Mouse (Mus musculus) bone marrow macrophage, adult 2 months (primary cell): ENCODE results near the gene Usp20. TPM values are rescaled to one million over a fixed set of nuclear protein-coding genes. Genes with fewer than 3 reads are reported as not detected.

Experiments used
- H3K27ac ChIP-seq: 2 replicates; pipeline ENCODE4 v1.5.1; 2012; ENCODE audit warnings: low read depth, low read length; ENCODE audit not compliant: insufficient read depth
- H3K4me1 ChIP-seq: 2 replicates; pipeline ENCODE4 v1.6.1; 2012; ENCODE audit warnings: low read length; ENCODE audit not compliant: control insufficient read depth, insufficient read depth
- H3K4me3 ChIP-seq: 2 replicates; pipeline ENCODE4 v1.5.1; 2012; ENCODE audit warnings: mild to moderate bottlenecking, low read length, moderate library complexity; ENCODE audit not compliant: insufficient read depth
- CTCF ChIP-seq: IDR thresholded peaks from 2 replicates; pipeline ENCODE4 v1.5.1; 2012; ENCODE audit warnings: low read depth, mild to moderate bottlenecking, low read length, moderate library complexity
- POLR2A ChIP-seq: IDR thresholded peaks from 2 replicates; pipeline ENCODE4 v1.6.1; 2012; ENCODE audit warnings: mild to moderate bottlenecking, low read depth, low read length, borderline replicate concordance
- polyA plus RNA-seq: library from polyadenylated mRNA; stranded (reverse); fragments of >200 nt; gene quantifications from 2 replicates; pipeline ENCODE4 v1.2.4, GENCODE M21; 2012; ENCODE audit not compliant: missing spikeins, insufficient read depth, insufficient read length

Gene Usp20
- polyA plus RNA-seq, 1 experiment, result 9.7 TPM

DNA sequence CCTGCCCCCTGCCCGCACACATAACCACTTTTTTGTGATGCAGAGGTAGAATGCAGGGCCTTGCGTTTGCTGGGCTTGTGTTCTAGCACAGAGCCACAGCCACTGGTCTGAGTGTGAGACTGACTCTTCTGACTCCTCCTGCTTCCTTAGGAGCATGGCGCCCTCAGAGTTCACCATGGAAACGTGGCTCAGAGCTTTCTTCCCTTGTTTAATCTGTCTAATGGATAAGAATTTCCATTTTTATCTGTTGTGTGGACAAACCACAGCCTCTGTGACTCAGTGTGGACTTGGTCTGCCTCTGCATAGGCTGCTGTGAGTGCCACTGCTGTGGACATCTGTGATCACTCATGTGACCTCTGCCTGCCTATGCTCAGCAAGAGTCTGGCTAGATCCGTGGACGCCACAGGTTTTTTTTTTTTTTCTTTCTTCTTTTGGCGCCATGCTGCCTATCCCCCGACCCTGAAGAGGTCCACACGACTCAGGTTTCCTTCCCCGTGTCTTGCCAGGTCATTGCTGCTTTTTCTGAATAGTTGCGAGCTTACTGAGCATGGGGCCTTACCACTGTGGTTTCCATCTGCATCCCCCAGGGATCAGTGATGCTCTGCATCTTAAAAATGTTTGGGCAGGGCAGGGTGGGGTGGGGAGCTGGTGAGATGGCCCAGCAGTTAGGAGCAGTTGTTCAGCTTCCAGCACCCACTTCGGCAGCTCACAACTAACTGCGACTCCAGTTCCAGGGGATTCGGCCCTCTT lies 31.5 kb downstream of the Usp20 start:
- Histone ChIP-seq H3K4me3 (no peak overlapping the region), H3K27ac (no peak overlapping the region), H3K4me1 (peaks cover 4% of the 10 kb centered on the region; the same call in 1 of the 2 replicates)
- no peak for TF ChIP-seq CTCF
- no peak for TF ChIP-seq POLR2A

DNA sequence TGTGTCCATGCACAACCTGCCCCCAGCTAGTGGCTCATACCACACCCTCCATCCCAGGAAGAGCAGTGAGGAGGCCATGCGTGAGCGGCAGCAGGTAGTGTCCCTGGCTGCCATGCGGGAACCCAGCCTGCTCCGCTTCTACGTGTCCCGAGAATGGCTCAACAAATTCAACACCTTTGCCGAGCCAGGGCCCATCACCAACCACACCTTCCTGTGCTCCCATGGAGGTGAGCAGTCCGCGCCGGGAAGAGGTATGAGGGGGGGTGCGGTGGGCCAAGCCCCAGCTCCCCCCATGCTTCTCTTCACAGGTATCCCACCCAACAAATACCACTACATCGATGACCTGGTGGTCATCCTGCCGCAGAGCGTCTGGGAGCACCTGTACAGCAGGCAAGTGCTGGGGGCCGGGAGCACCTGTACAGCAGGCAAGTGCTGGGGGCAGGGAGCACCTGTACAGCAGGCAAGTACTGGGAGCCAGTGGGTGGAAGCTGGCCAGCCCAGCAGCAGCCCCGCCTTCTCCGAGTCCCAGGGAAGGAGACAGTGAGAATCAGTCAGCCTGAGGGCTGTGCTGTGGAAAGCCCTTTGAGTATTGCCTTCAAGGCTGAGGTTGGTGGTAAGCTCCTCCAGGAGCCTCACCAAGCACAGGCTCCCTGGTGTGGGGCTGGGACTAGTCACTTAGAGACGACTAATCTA lies 35.7 kb downstream of the Usp20 start:
- Histone ChIP-seq H3K27ac (no peak overlapping the region), H3K4me1 (no peaks in the 10 kb centered on the region), H3K4me3 (no peak overlapping the region)
- TF ChIP-seq POLR2A (no peak), CTCF (no peak)

DNA sequence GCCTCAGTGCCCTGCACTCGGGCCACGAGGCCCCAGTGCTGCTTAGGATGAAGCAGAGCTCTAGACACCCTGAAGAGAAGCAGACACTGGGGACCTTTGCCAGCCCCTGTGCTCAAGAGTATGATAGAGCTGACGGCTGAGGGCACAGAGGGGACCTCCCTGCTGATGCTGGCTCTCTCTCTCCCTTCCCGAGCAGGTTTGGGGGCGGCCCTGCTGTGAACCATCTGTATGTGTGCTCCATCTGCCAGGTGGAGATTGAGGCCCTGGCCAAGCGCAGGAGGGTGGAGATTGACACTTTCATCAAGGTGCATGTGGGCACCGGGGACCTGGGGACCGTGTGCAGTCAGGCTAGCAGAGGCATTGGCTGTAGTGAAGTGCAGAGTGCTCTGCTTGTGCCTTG lies 36.4 kb downstream of the Usp20 start:
- Histone ChIP-seq H3K27ac (no peak overlapping the region), H3K4me3 (no peak overlapping the region), H3K4me1 (no peaks in the 10 kb centered on the region)
- no peak for TF ChIP-seq POLR2A
- TF ChIP-seq CTCF, result no peak

DNA sequence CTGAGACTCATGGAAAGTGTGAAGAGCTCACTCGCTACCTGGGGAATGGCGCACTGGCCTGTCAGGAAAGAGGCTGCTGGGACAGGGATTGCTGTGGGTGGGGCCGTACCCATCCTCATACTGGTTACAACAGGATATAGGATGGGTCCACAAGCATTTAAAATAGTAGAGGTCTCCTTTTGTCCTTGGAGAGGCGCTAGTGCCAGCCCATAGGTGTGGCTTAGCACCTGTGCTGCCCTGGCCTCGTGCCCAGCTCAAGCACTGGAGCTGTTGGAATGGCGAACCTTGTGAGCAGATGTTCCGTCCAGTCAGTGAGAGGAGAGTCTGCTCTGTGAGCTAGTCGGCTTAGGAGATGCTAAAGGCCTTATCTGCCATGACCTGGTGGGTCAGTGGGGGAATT lies 36.9 kb downstream of the Usp20 start:
- no peak overlapping the region for H3K27ac ChIP-seq
- H3K4me3 ChIP-seq, result no peak overlapping the region
- TF ChIP-seq CTCF (no peak), POLR2A (no peak)
- H3K4me1 ChIP-seq, result no peaks in the 10 kb centered on the region

DNA sequence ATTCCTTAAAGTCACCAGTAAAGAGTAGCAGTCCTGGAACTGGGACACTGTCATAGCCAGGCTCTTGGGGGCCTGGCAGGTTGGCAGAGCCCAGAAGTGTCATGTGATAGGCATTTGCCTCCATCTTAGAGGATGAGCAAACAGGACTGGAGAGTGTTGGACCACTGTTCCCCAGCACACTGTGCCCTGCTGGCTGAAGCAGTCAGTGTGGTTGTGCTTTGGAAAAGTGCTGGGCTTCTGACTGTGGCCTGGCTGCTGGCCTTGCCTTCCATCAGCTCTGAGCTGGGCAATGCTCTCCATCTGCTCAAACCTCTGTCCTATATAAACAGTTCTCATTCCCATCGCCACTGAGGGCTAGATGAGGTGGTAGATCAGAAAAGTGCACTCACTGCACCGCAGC lies 38.1 kb downstream of the Usp20 start:
- Histone ChIP-seq H3K27ac (no peak overlapping the region), H3K4me3 (no peak overlapping the region), H3K4me1 (peaks cover 5% of the 10 kb centered on the region)
- TF ChIP-seq CTCF (no peak), POLR2A (no peak)

DNA sequence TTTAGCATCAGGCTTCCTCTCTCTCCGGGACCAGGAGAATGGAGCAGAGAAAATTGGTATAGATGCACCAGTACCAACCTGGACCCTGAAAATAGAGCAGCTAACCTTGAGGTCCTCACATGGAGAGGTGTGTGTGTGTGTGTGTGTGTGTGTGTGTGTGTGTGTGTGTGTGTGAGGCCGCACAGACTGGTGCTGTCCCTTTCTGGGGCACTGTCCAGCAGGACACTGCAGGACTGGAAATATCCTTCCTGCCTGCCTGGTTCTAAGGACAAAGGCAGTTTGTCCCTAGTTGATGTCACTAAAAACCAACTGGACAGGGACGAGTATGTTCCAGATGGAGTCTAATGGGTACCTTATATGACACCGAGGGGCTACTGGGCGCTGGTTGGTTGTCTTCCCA lies 41.9 kb downstream of the Usp20 start:
- Histone ChIP-seq H3K27ac (no peak overlapping the region), H3K4me3 (no peak overlapping the region), H3K4me1 (peaks cover 33% of the 10 kb centered on the region)
- TF ChIP-seq POLR2A (no peak), CTCF (no peak)

DNA sequence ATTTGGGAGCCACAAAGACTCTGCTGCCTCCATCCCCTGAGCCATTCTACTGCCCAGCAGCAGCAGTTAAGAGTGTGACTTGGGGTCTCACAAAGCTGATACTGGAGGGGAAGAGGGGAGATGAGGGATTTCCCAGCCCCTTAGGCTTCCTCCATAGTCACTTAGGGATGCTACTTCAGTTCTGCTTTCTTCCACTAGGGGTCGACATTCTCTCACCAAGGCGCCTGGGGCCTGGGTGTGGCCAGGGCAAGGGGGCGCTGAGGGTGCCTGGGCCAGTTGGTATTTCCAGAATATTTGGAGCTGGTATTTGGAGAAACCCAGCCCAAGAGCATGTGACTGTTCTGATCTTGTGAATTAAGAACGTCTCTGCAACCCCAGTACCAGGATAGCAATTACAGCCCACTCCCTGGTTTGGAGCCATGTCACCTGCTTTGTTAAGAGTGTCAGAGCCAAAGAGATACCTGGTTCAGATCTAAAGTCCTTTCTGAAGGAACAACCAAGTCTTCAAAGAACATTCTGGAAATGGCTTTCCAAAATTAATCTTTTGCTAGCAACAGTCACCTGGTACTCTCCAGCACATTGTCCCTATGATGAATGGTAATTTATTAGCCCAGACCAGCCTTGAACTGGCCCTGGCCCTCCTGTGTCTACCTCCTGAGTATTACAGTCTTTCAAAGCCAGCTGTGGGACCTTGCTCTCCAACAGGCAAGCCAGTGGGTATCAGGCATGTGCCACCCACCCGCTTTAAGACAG lies 42.7 kb downstream of the Usp20 start:
- H3K4me1 ChIP-seq, result peaks cover 33% of the 10 kb centered on the region
- H3K4me3 ChIP-seq, result no peak overlapping the region
- H3K27ac ChIP-seq, result peak overlapping the region; percentile 65
- TF ChIP-seq POLR2A (no peak), CTCF (peak; percentile 98)

DNA sequence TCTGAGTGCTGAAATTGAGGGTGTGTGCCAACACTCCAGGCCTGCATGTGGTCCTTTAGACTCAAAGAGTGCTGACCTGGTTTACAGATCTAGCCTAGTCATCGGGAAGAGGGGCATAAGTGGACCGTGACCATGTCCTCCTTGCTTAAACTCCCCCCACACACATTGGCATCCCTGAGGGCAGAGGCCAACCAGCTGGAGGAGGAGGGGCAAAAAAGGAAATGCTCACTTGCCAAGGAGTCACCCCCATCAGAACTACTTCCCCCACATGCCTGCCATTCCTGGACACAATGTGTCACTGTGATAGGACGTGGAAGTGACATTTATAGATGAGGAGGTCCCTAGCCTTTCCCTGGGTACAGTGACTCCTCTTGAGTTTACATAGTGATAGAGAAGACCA lies 43.4 kb downstream of the Usp20 start:
- no peak for TF ChIP-seq POLR2A
- no peak for TF ChIP-seq CTCF
- H3K4me1 ChIP-seq, result peaks cover 35% of the 10 kb centered on the region
- H3K27ac ChIP-seq, result peak overlapping the region; percentile 65
- no peak overlapping the region for H3K4me3 ChIP-seq

DNA sequence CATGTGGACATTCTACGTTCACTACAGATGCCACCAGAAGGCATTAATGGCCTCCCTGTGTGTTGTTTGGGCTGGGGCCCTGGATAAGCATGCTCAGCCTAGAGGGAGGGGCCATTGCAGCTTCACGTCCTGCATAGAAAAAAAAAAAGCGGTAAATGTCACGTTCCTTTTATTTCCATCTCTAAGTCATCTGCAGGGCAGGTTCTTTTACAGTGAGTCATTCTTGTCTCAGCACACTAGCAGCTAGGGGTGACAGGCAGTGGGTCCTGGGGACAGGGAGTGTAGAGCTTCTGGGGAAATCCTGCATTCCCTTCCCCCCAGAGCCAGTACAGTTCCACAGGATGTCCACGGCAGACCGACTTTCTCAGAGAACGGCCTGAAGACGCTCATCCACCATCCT lies 44.6 kb downstream of the Usp20 start:
- H3K27ac ChIP-seq, result peak overlapping the region; percentile 59
- peaks cover 38% of the 10 kb centered on the region for H3K4me1 ChIP-seq
- no peak overlapping the region for H3K4me3 ChIP-seq
- no peak for TF ChIP-seq POLR2A
- TF ChIP-seq CTCF, result no peak

DNA sequence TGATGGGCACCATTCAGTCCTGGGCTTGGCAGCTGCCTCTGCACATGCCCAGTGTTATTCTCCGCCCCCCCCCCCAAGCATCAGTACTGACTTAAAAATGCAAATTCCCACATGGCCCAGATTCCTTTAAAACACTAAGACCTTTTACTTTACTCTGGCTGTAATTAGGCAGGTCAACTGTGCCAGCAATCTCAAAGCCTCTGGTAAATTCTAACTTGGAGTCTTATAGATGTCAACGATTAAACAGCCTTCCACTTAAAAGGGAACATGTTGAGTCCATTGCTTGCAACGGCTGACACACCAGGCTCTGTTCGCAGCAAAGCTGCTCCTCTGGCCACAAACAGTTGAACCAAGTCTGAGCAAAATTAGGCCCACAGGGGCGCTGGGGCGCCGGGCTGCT lies 49.9 kb downstream of the Usp20 start:
- TF ChIP-seq POLR2A (no peak), CTCF (no peak)
- Histone ChIP-seq H3K27ac (no peak overlapping the region), H3K4me3 (no peak overlapping the region), H3K4me1 (peaks cover 24% of the 10 kb centered on the region)
